Mouse (Mus musculus) brown adipose tissue, adult 24 weeks (tissue): ENCODE results near the gene Gm3173. TPM values are rescaled to one million over a fixed set of nuclear protein-coding genes. Genes with fewer than 3 reads are reported as not detected.
"Not testable (repeated sequence)": the region's sequence is repeated elsewhere in the genome, so short reads cannot be mapped to it uniquely, and the experiment has no call there.

ENCODE experiments used
- H3K27ac ChIP-seq: fragments of 200-500 bp; replicated peaks from 2 replicates; pipeline ENCODE4 v1.5.1; 2012; ENCODE audit warnings: low read depth, mild to moderate bottlenecking, low read length
- H3K4me1 ChIP-seq: fragments of 200-500 bp; 2 replicates; pipeline ENCODE4 v1.6.1; 2012; ENCODE audit warnings: low read length, mixed read lengths; ENCODE audit not compliant: control insufficient read depth, insufficient read depth, insufficient read length
- H3K4me3 ChIP-seq: fragments of 200-500 bp; 2 replicates; pipeline ENCODE4 v1.5.1; 2012; ENCODE audit warnings: low read depth, mild to moderate bottlenecking, low read length, moderate library complexity; ENCODE audit not compliant: insufficient read depth
- polyA plus RNA-seq: library from polyadenylated mRNA; stranded (reverse); fragments of >200 nt; gene quantifications from 2 replicates; pipeline ENCODE4 v1.2.4, GENCODE M21; 2012; ENCODE audit not compliant: missing spikeins, insufficient read depth, insufficient read length

Gene Gm3173
- polyA plus RNA-seq, result not detected in 2 replicates

- not testable (repeated sequence) for H3K4me3 ChIP-seq, H3K27ac ChIP-seq, H3K4me1 ChIP-seq
Observed at GRCm38 (mm10) chr14:4430692-4431091, at the start of gene Gm3173. Gene Gm3173 (plus strand): TSS chr14:4430992.

GRCm38 (mm10) chr14:4385606-4386005 lies 45.2 kb upstream of the Gm3173 start:
- not testable (repeated sequence) for H3K4me1 ChIP-seq, H3K27ac ChIP-seq, H3K4me3 ChIP-seq

GRCm38 (mm10) chr14:4392841-4393530 lies 37.8 kb upstream of the Gm3173 start:
- not testable (repeated sequence) for H3K4me1 ChIP-seq, H3K4me3 ChIP-seq, H3K27ac ChIP-seq

GRCm38 (mm10) chr14:4397226-4397625 lies 33.6 kb upstream of the Gm3173 start, which contains the start of gene Gm3159:
Gene Gm3159 (plus strand): TSS chr14:4397526.
- H3K4me3 ChIP-seq, H3K27ac ChIP-seq, H3K4me1 ChIP-seq: not testable (repeated sequence)

GRCm38 (mm10) chr14:4398624-4399023 lies 32.2 kb upstream of the Gm3173 start:
- H3K27ac ChIP-seq, H3K4me1 ChIP-seq, H3K4me3 ChIP-seq: not testable (repeated sequence)

- not testable (repeated sequence) for H3K4me1 ChIP-seq, H3K4me3 ChIP-seq, H3K27ac ChIP-seq
Observed at GRCm38 (mm10) chr14:4400115-4400789, 30.5 kb upstream of the Gm3173 start.

GRCm38 (mm10) chr14:4401245-4401644 lies 29.5 kb upstream of the Gm3173 start:
- H3K27ac ChIP-seq, H3K4me1 ChIP-seq, H3K4me3 ChIP-seq: not testable (repeated sequence)

- not testable (repeated sequence) for H3K4me3 ChIP-seq, H3K27ac ChIP-seq, H3K4me1 ChIP-seq
Observed at GRCm38 (mm10) chr14:4403840-4404239, 27.0 kb upstream of the Gm3173 start.

- H3K27ac ChIP-seq, H3K4me3 ChIP-seq: not testable (repeated sequence)
Observed at GRCm38 (mm10) chr14:4409939-4410338, 20.9 kb upstream of the Gm3173 start.

GRCm38 (mm10) chr14:4414965-4415835 lies 15.6 kb upstream of the Gm3173 start, which contains the start of gene Gm3164:
Gene Gm3164 (plus strand): TSS chr14:4415448.
- H3K4me1 ChIP-seq, H3K27ac ChIP-seq: not testable (repeated sequence)
- H3K4me3 ChIP-seq, result peak within 1 kb of the TSS; percentile 38; the same call in 1 of the 2 replicates

More at GRCm38 (mm10) chr14:4409939-4410338, 20.9 kb upstream of the Gm3173 start:
- H3K4me1 ChIP-seq, result not testable (repeated sequence)

- not testable (repeated sequence) for H3K4me3 ChIP-seq, H3K4me1 ChIP-seq, H3K27ac ChIP-seq
Observed at GRCm38 (mm10) chr14:4481445-4481844, 50.7 kb downstream of the Gm3173 start, which contains the start of gene Gm3182. Gene Gm3182 (plus strand): TSS chr14:4481745.

GRCm38 (mm10) chr14:4499425-4499824 lies 68.6 kb downstream of the Gm3173 start:
- not testable (repeated sequence) for H3K27ac ChIP-seq, H3K4me1 ChIP-seq, H3K4me3 ChIP-seq

GRCm38 (mm10) chr14:4555105-4555504 lies 124.3 kb downstream of the Gm3173 start, which contains the start of gene Gm3047:
Gene Gm3047 (plus strand): TSS chr14:4555405.
- not testable (repeated sequence) for H3K4me1 ChIP-seq, H3K4me3 ChIP-seq, H3K27ac ChIP-seq
